Mouse (Mus musculus): Measurements from ENCODE around the gene Il11ra1.
"Not testable (repeated sequence)": the region's sequence is repeated elsewhere in the genome, so short reads cannot be mapped to it uniquely, and the experiment has no call there.

DNA sequence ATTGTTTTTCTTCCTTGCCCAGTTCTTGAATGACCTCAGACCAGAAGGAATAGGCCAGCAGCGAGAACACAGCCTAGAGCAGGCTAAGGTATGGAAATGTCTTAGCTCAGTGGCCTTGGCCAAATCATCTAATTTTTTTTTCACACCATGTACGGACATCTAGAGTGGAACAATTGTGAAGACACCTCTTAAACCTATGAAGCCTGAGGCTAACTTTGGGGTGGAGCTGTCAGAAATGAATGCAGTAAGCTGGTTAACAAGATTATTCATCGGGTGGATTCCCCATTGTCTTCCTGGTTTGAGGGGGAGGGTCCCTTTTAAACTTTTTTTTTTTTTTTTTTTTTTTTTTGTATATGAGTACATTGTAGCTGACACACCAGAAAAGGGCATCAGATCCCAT, 74.7 kb downstream of the Il11ra1 start:
- TF ChIP-seq CTCF (IDR thresholded peaks at IDR 0.05); POLR2A (IDR thresholded peaks at IDR 0.05; ENCODE audit: insufficient read depth, low read depth, low read length); EP300 (IDR thresholded peaks at IDR 0.05; ENCODE audit: insufficient read depth, low read depth, low read length): not testable (repeated sequence)

All from heart, adult 2 months (tissue).